Mouse (Mus musculus) urinary bladder, postnatal 36 days (tissue): ENCODE data around the gene Tmem44.
"Not testable (repeated sequence)": the region's sequence is repeated elsewhere in the genome, so short reads cannot be mapped to it uniquely, and the experiment has no call there.

Experiments
- DNase-seq, 2 experiments: peaks; one replicate each; pipeline ENCODE4 v3.0.0; 2022; ENCODE audit warnings: low spot score in 2 of 2, mixed read lengths in 1 of 2

Gene Tmem44

DNA sequence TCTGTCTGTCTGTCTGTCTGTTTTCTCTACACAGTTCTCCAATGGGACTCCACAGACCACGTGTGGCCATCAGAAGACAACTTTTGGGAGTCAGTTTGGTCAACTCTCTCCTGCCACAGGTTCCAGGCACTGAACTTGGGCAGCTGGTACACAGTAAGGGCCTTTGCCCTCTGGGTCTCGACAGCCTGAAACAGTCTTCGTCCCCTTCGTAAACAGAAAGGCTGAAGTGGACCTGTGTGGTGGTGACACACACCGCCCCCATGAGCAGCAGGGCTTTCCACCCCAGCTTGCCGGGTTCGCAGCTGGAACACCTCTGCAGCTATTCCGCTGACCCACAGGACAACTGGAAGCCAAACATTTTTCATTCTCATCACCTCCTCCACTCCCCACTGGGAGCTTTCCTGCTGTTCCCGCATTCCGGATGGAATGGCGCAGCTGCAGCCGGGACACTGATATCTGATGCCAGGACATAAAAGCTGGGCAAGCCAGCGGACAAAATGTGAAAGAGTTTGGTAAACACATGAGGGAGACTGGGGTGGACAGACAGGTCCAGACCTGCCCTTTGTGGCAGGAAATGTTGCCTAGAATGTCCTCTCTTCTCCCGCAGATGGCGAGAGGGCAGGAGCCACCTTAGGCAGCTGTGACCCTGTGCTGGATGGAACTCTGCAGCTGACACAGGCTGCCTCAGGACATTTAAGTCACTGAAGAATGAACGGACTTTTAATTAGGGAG is 51.4 kb downstream of the Tmem44 start:
- DNase-seq: peak in 1 of 2 experiments; percentile 49

DNA sequence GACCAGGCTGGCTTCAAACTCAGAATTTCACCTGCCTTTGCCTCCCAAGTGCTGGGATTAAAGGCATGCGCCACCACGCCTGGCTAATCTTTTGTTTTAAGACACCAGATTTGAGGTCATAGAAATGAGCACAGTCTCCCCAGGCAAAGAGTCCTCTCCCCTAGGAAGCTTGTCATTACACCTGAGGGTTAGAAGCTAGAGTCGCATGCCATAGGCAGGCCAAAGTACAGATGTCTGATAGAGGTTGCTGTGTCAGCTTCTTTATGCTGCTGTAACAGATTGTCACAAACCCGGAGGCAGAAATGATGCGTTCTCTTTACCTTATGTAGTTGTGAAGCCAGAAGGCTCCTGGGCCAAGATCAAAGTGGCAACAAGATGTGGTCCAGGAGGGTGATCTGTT is 53.3 kb downstream of the Tmem44 start:
- no peak for DNase-seq

DNA sequence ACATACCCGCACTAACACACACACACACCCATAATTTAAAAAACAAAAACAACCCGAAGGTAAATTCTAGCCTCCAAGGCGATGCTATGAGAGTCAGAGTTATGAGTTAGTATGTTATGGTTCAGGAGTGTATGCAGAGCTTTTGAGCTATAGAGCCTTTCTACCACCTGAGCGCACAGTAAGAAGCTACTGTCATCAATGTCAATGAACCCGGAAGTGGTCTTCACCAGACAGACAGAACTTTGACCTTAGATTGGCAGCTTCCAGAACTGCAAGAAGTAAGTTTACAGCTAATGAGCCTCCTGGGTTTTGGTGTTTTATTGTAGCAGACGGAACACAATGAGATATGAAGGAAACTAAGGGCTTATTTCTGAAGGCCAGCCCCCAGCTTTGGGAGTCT is 55.8 kb downstream of the Tmem44 start:
- no peak for DNase-seq

DNA sequence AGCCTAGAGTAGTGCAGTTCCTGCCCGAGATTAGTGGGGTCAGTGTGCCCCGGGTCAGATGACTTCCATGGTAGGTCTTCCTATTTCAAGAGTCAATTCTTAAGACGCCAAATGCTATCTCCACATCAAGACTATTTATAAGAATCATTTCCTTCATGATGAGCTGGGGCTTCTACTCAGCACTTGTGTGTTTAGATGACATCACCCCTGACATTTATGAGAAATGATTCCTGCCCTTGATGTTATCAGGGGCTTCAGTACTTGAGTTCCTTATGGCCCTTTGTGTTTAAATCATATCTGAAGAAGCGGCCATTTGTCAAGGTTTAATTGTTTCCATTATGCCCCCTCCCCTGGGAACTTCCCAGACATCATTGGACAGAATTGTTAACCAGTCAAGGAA is 58.9 kb downstream of the Tmem44 start:
- DNase-seq: no peak

DNA sequence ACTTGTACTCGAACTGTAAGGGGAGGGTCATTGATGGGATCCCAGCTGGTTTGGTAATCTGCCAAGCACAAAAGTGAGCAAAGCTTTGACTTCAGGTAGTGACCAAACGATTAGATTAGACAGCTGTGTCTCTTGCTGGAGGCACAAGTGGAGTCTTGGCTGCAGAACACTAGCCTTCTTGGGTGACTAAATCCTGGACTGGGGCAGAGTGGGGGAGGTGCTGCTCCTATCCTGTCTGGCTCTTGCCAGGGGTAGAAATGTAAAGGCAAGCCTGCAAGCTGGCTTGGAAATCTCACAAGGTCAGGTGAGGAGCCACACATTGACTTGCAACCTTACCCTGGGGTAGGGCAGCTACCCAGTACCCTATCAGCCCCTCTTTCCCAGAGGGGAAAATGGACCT is 59.9 kb downstream of the Tmem44 start:
- DNase-seq: no peak

DNA sequence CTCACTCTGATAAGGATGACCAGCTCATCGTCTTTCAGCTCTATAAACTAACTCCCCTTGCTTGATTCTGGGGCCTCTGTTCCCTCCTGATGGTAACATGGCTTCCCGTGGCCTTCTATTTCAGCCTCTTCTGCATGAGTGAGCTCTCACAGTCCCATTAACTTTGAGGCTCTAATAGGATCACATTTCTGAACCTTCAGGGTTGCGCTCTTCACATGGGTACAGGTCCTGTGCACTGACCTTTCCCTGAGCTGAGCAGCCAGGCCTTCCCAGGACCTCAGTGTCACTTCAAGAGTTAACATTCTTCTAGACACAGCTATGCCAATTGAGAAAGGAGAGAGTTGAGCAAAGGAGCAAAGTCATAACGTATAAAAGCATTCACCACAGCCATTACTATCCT is 60.3 kb downstream of the Tmem44 start:
- no peak for DNase-seq

DNA sequence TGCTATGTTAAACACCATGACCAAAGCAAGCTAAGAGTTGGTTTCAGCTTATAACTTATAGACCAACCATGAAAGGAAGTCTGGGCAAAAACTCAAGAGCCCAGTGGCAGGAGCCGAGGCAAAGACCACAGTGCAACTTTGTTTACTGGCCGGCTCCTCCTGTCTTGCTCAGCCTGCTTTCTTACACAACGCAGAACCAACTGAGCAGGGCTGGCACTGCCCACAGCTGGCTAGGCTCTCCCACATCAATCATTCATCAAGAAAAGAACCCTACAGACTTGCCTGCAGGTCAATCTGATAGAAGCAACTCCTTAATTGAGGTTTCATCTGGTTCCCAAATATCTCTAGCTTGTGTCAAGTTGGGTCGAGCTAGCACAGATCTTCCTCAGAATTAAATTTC is 61.0 kb downstream of the Tmem44 start:
- peak in 1 of 2 experiments; percentile 48 for DNase-seq

DNA sequence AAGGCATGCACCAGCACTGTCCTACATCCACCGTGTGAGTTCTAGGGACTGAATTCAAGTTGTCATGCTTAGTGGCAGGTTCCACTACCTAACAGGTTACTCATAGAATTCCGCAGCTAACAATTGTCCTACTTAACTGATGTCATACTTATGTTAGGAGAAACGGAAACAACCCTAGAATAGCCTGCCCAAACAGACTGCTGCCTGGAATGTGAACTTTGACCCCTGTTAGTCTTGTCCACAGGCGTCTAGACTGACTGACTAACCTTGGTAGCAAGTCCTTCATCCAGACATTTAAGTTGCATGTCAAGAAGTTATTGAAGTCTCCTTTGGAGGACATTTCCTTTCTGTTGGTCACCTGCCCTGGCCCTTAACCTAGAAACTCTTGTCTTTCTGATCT is 64.1 kb downstream of the Tmem44 start:
- no peak for DNase-seq

DNA sequence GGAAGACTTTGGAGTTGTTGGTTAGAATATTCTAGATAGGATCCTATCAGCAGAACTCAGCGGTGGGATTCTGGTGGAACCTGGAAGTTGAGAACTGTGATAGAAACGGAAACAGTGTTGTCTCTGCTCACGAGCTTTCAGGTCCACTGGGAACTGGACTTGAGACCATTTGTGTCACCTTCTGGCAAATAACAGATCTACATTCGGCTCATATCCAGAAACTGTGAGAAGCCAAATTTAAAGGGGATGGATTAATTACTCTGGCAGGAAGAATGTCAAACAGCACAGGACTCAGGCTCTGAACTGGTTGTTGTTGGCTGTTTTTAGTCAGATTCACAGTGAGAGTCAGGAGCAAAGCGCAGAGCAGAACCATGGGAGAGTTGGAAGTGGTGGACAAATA is 72.9 kb downstream of the Tmem44 start:
- DNase-seq: no peak

DNA sequence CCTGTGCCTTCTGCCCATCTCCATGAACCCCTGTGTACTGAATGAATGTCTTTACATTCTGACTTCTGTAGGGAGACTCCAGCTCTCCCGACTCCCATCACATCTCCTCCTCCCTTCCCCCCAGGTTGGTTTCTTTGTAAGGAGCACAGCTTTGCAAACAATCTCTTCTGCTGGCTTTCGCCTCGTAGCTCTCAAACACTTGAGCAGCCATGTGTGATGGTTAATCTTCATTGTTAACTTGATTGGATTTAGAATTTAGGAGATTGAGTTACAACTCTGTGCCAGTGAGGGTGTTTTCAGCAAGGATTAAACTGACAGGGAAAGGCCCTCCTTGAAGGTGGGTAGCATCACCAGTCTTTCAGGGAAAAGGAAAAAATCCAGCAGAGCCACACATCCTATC is 73.6 kb downstream of the Tmem44 start:
- DNase-seq: no peak

DNA sequence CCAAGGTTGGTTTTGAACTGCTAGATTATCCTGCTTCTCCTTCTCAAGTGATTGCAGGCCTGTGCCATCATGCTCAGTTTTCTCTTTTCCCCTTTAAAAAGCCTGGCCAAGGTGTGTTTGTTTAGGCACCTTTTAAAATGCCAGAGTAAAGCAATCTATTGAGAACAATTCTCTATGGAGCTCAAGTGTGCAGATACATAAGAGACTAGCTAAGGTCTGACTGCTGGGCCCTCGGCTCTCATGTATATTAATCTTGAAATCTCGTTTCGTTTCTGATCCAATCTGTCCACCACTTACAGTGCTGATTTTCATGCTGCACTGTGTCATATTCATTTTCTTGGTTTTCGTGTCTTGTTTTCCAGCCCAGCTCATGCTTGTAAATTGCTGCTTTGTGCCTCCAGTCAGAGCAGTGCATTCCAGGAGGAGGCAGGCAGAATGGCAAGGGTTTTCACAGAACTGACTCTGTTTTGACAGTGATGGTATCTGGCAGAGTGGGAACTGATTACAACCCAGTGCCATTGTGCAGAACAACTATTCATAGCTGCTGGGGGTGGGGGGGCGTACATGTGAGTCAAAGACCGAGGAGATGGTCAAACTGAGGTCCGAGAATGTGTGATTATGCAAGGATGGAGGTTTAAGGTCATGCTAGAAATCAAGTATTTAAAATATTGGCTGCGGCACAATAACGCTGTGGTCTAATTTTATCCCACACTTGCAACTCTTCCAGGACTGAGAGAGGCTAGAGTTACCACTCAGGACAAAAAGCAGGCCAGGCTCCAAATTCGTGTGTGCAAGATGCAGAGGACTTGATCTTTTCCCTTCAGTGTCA is 74.8 kb downstream of the Tmem44 start:
- DNase-seq: no peak

DNA sequence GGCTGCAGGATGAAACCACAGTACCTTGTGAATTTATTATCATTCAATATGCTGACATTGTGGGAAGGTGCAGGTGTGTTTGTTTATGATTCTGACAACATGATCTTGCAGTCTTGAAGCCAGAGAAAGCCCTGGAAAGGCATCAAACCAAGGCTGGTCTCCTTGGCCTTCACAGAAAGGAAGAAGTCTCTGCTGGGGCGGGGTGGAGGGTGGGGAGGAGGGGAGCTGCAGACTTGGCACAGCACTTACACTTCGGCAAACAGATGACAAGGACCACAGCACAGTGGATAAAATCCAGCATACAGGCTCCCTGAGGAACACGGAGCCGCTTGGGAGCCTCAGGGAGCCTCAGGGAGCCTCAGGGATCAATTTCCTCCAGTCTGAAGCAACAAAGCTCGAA is 78.2 kb downstream of the Tmem44 start:
- DNase-seq: no peak

DNA sequence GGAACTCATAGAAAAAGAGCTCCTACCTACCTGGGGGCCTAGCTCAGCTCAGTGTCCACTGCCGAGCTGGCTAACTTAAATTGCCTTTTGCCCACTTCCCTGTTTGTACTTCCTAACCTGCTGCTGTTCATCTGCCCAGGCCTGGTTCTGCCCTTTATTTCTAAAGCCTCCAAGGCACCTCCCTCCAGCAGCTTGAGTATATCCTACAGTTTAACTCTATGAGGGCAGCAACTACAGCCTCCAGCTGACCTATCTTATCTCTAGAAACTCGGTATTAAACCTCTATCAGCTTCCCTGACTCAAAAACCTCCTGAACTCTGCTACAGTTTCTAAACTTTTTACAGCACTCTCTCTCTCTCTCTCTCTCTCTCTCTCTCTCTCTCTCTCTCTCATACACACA is 78.7 kb downstream of the Tmem44 start:
- no peak for DNase-seq

DNA sequence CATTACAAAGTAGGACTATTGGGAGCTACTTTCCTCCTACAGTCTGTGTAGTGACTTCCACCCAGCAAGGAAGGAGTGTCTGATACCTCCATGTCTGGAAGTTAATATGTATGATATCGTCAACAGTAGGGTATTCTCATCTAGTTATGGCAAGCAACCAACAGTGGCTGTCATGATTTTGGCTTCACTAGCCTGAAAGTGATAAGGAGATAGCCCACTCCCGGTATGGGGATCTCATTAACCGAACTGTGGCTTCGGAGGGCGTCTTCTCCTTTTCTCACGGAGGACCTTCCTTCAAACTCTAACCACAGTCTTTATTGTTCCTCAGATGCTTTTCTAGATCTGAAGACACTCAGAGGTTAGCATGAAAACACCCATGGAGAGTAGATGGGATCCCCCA is 81.7 kb downstream of the Tmem44 start:
- DNase-seq: no peak

DNA sequence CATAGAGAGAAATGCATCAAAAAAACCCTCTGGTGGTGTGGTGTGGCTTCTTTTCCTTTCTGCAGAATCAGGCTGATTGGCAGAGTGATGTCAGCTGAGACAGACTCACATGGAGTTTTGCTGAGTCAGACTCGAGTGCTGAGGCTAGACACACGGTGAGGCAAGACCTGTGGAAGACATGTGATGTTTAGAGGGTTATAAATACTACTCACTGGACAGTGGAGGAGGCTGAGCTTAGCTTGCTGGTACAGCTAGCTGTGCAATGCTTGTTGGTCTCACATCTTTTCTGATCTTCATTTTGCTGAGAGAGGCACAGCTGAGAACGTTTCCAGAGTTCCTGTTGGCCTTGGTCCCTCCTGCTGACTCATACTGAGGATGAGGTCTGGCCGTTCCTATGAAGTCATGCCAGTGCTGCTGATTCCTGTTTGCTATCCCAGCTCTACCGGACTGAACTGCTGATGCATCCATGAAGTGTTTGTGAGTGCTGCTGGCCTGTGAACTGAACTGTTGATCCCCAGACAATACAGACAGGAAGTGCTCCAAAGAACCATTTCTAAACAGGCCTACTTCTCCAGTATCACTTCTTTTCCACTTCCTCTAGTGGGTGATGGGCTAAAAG is 84.9 kb downstream of the Tmem44 start:
- peak in 1 of 2 experiments; percentile 9 for DNase-seq

DNA sequence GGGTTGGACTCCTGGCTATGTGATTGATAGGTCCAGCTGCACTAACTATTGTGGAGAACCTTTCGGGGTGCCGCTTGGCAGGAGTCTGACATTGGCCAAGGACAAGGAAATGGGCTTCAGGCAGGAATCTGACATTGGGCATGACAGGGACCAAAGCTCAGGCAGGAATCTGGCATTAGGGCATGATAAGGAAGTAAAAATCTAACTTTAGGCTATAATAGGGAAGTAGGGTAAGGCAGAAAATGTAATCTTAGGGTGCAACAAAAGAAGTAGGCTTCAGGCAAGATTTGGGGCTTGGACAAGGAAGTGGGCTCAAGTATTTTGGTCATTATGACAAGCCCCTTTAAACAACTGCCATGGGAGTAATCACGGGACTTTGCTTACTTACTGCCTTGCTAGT is 85.9 kb downstream of the Tmem44 start:
- DNase-seq: not testable (repeated sequence)
